Mouse (Mus musculus): ENCODE measurements around the gene Cab39.
A peak's percentile ranks its signal among the peaks of the same experiment; 100 is the strongest.

Gene Cab39

DNA sequence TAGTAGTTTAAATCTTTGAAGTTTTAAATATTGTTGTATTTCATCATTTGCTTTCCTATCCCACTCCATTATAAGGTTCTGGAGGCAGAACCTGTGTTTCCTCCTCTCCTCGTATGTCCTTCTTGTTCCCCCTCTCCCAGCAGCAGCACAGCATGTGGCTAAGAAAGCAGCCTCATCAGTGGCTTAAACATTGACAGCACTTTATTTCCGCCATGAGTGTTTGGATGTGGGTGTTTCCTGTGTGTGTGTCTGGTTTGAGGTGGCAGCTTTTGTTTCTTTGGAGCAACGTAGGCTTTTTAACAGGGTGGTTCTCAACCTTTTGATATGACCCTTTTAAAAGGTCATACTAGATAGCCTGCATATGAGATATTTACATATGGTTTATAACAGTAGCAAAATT is 52.2 kb downstream of the Cab39 start:
- no peak for DNase-seq (ENCODE audit: low spot score)

DNA sequence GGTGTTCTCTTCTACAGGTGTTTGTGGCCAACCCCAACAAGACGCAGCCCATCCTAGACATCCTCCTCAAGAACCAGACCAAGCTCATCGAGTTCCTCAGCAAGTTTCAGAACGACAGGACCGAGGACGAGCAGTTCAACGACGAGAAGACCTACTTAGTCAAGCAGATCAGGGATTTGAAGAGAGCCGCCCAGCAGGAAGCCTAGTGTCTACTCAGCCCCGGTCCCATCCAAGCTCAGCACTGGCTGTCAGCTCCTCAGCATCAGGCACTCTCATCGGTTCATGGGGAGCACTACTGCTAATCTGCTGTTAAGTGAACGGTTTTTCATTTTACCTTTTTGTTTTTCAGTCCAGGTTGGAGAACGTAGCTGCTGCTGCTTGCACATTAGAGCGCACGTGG is 55.8 kb downstream of the Cab39 start:
- DNase-seq (ENCODE audit: low spot score): no peak

DNA sequence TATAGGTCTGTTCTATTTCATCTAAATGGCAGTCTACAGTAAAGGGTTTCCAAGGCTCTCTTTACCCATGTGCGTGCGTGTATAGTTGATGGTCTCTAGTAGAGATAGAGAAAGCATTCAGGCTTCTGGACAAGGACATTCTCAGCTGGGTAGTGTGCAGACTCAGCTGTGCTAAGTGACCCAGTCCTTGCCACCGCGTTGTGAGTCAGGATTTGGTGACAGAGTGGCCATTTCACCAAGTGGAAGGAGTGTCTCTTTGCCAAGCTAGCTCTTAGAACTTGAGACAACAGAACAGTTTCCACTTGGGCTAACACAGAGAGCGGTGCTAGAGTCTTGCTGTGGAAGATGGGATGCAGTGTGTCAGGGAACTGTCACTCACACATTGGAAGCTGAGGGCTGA is 57.6 kb downstream of the Cab39 start:
- no peak for DNase-seq (ENCODE audit: low spot score)

DNA sequence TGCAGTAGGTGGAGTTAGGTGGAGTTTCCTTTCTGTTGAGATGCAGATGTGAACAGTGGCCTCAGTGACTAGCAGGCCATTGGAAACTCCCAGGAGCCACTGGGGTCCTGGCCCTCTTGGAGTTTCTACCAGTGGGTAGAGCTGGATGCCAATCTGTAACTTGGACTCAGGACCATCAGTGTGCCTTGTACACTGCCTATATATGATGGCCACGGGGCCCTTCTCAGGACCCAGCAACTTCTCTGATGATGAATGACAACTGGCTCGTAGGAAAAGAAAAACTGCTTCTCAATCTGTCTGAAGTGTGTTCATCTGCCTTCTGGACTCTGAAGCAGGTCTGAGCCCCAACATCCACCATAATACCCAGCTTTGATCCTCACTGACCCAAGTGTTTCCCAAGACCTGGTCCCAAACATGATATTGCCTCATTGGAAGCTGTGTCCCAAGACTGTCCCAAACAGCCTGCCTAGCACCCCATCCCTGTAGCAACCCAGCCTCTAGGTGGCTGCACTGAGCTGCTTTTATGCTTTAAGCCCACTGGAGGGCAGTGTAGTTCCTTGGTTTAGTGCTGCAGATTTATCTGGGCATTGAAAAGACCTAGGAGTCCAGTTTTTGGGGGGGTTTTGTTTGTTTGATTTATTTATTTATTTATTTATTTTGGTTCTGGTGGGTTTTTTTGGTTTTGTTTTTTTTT is 59.9 kb downstream of the Cab39 start:
- peak; percentile 81 for DNase-seq (ENCODE audit: low spot score)

DNA sequence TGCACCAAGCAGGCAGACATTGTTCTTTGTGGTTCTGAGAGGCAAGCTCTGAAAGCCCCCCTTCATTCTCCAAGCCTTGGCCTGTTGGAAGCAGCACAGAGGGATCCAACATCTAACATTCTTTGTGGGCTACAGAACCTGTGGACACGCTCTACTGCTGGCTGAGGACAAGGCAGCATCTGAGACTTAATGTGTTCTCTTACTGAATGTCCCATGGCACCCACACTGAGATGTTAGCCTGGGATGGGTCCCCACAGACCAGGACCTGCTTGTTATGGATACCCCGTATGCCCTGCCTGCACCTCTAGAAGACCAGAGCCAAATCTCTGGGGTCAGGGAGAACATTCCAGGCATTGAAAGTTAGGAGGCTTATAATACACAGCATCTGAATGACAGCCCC is 60.6 kb downstream of the Cab39 start:
- DNase-seq (ENCODE audit: low spot score): no peak

DNA sequence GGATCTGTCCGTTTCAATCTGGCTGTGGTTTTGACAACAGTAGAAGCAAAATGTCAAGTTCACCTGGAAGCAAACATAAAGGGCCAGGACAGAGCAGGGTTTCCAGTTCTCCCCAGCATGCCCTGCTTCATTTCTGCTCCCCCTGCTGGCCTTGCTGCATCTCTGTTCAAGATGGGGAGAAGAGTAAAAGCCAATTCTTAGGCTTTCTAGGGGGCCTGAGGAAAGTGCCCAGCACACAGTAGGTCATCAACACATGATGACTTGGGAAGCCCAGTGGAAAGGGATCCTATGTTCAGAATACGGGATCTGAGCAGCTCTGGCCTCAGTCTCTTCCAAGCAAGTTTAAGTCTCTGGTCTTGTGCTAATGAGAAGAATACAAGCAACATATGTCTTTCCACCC is 61.2 kb downstream of the Cab39 start:
- DNase-seq (ENCODE audit: low spot score): no peak

DNA sequence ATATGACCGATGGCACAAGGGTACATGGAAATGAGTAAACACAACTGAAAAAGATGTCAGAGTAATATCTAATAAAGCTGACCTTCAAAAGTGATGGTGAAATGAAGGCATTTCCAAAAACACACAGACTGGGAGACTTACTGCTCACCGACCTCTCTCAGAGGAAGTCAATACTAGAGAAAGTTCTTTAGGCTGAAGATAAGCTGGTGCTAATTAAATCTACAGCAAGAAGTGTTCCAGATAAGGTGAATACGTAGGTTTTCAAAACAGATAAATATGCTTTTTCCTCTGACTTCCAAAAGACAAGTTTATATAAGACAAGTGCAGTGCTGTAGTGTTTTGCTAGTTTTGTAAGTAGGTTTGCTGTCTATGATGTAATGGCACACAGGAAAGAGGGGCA is 63.0 kb downstream of the Cab39 start:
- DNase-seq (ENCODE audit: low spot score): no peak

DNA sequence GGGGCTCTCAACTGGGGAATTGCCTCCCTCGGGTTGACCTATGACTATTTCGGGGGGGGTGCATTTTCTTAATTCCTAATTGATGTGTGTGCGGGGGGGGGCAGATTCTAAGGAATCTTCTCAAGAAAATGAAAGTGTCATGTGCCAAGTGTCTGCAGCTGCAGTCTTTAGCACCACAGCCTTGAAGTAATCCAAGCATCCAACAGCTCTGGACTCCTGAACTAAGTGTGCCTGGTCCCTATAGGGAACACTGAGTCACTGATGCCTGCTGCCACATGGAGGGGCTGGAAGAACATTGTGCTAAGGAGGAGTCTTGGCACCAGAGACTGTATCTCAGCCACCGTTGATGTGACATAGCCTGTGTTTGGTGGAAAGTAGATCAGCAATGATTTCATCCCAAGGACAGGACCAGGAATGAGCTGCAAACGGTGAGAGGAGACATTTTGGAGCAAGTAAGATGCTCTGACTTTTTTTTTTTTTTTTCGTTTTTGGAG is 64.1 kb downstream of the Cab39 start:
- DNase-seq (ENCODE audit: low spot score): peak; percentile 32

DNA sequence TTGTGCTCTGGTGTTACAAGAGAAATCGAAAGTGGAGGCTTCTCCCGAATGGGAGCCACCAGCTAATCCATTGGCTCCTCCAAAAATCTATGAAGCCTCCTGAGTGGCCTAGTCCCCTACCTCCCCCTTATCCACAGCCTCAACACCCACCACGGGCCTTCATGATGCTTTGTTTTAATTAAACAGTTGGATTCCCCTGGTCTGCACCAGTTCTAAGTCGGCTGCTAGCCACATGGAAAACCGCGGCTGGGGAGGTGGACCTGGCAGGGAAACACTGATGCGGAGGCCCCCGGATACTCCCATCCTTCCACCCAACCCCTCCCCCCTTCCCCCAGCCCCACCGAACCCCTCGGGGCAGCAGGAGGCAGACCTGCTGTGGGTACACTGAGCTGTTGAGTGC is 71.1 kb downstream of the Cab39 start:
- DNase-seq (ENCODE audit: low spot score): no peak

DNA sequence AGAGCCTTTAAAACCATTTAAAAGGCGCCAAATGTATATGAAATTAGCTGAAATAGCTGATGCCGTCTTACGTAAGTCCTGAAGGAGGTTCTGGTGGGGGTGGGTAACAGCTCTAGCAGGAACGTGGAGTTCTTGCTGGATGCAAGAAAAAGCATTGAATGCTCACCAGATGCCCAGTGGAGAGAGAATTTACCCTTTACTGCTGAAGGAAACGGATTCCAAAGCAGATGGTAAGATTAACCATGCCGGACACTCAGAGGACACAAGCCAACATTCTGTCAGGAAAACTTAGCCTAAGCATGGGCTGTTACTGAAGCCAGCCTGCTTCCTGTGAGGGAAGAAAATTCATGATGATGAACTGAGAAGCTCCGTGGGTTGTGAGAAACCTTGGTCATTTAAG is 76.8 kb downstream of the Cab39 start:
- DNase-seq (ENCODE audit: low spot score): peak; percentile 27

DNA sequence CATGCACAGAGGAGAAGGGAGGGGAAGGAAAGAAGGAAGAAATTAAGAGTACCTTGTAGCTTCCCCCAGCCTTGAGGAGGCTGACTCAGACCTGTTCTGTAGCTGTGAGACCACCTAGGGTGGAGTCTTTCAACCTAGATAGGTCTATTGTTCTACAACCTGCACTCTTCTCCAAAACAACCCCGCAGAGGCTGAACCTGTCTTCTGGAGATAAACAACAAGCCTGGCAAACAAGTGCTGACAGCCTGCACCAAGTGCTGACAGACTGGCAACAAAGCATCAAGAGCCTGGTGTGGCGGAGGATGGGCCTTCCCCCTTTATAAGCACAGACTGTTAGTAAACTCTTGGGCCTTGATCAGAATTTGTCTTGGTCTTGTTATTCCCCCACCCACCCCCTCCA is 77.3 kb downstream of the Cab39 start:
- DNase-seq (ENCODE audit: low spot score): no peak

DNA sequence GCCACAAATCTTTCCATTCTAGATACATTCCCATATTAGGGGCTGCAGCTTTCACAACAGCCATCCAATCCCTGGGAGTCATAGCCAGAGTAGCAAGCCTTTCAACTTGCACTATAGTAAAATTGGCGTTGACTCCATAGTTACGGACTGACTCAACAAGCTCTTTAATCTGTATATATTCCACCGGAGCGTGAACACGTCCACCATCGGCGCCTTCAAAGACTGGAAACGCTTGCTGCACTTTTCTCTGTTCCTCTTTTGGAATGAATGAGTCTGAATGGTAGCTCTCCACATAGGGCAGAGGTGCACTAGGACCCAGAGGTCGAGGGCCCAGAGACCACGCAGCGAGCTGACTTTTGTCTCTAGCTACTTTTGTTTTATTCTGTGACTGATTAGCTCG is 88.8 kb downstream of the Cab39 start:
- DNase-seq (ENCODE audit: low spot score): no peak

DNA sequence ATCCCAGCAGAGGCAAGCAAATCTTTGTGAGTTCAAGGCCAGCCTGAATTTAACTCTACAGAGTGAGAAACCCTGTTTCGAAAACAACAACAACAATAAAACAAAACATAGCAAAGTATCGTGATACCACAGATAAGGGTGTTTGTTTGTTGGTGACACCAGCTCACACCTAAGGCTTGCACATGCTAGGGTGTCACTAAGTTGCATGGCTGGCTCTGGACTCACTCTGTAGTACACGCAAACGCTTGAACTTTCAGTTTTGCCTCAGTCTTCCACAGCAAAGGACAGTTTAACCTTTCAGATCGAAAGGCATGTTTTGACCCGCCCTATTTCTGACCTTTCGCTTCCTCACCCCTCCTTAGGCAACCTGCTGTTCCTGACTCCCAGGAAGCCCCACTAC is 94.0 kb downstream of the Cab39 start:
- no peak for DNase-seq (ENCODE audit: low spot score)

DNA sequence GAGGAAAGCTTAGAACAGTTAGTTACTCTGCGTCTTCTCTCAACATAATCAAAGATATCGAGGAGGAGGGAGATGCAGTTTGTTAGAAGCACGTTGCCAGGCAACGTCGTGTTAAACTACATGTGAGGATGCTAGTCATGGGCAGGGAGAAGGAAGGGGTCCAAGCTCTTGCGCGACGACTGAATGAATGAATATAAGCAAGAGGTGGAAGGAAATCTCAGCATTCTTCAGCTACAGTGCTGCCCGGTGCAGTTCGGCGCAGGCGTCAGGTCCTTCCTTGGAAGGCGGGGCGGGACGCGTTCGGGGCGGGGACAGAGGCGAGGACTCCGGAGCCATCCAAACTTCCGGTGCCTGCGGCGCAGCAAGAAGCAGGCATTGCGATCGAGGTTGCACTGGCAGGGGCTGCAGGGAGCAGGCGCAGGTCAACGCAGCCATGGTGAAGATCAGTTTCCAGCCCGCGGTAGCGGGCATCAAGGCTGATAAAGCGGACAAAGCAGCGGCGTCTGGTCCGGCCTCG is 101.0 kb downstream of the Cab39 start, which contains the start of gene Itm2c:
Gene Itm2c (plus strand): TSS at position 51 of the 517 bp plus-strand sequence.
- DNase-seq (ENCODE audit: low spot score): peak; percentile 86

DNA sequence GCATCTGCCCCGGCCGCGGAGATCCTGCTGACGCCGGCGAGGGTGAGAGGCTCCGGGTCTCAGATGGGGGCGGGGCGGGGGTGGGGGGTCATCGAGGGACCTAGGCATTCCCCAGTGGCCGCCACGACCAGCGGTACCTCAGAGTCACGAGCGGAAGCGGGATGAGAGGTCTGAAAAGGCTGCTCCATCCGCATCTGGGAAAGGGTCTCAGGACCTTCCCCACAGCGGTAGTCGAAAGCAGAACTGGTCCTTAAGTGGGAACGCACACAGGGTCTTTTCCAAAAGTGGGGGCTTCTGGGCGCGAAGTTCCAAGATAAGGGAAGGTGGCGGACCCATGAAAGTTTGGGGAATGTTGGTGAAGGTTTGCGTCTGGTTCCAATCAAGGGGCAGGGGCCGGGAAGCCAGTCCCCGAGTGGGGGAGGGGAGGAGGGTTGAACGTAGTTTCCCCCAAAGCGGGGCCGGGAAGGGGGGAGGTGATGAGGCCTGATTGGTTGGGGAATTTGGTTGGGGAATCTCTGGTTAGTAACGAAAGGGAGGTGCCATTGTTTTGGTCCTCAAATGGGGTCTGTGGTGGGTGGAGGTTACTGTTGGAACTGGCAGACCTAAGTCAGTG is 101.6 kb downstream of the Cab39 start:
- peak; percentile 65 for DNase-seq (ENCODE audit: low spot score)

DNA sequence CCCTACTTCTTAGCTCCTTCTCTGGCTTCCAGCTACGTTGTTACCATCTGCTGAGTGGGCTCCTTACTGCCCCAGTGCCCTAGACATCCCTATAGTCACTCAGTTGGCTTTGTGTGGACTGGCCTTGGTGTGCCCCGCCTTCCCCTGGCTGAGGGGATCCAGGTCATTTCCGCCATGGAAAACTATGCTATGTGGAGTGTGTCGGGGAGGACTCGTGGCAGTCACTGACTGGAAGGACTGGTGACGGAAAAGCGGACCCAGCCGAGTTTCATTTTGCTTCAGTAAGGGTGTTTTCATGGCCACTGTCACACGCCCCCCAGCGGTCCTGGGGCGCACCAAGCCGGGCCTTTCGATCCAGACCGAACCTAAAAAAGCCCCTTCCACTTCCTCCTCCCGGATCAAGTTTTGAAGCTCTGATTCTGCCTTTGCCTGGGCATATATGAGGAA is 102.2 kb downstream of the Cab39 start:
- DNase-seq (ENCODE audit: low spot score): peak; percentile 85

DNA sequence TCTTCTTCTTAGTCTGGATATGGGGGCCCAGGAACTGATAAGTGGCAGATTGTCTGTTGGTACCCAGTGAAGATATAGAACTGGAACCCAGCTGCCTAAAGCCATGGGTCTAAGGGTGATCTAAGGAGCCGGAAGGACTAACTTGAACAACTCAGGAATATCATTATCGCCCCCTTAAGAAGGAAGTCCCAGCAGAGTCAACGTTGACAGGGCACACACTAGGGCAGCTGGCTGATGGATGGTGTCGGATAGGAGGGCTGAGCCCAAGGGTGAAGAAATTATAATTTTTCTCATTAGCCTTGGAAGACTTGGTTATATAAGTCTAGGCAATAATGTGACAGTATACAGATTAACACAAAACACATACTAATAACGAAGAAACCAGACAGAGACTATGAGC is 102.9 kb downstream of the Cab39 start:
- no peak for DNase-seq (ENCODE audit: low spot score)

DNA sequence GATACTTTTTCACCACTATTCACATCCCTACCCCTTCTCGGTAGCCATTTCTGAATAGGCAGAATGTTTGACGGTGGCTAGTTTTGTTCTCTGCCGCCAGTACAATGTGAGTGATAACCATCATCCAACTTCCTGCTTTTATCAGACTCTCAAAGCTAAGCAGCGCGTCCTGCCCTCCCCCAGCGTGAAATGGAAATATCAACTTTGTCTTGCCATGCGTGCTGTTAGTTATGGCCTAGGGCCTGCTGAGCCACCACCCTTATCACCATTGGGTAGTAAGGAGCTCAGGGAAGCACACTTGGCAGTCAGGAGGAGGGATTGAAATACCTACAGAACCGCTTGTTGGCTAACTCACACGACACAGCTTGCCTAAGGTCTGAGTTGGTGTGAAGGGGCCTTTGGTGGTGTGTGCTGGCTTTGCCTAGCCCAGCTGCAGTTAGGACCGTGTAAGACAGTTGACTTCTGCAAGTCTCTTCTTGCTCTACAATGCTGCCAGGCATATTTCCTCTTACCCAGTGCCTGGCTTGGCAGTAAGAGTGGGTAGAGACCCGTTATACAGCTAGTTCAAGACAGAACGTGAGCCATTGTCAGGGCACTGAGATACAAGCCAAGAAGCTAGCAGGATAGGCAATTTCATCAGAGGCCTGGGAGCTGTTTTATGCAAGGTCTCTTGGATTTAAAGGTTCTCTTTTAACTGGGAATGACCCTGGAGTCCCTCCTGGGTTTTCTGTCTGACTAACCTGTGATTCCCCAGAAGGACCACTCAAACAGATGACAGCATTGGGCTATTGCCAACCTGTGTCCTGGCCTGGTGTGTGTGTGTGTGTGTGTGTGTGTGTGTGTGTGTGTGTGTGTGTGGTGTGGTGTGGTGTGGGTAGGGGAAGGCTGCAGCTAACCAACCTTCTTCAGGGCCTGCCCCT is 103.8 kb downstream of the Cab39 start:
- no peak for DNase-seq (ENCODE audit: low spot score)

DNA sequence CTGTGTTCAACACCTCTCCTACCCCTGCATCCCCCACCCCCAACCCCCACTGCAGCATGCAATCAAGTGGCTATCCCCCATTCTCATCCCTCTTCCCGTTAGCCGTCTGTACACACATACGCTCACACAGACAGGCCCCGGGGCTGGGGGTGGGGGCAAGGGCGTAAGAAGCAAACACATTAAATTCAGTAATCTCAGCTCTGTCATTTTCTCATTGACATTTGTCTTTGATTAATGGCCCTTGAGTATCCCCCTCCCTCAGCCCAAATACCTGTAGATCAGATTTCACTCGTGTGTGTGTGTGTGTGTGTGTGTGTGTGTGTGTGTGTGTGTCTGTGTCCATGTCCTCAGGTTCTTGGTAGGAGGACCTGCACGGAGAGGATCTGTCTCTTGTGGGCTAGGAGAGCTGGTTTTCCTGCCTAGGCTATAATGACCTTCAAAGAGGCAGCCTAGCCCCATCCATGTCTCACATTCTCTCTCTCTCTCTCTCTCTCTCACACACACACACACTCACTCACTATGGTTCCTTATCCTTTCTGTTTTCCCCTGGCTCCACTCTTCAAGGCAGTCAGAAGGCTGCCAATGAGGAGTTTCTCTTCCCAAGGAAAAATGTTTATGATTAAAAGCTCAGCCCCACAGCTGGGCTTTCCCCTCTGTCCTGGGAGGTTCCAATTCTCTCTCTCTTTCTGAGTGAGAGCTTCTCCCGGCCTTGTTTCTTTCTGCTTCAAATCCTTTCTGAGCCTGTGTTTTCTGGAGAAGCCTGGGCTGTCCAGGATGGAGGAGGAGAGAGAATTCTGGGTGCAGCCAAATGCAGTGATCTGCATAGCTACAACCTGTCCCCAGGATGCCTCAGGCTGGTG is 104.9 kb downstream of the Cab39 start:
- DNase-seq (ENCODE audit: low spot score): no peak

DNA sequence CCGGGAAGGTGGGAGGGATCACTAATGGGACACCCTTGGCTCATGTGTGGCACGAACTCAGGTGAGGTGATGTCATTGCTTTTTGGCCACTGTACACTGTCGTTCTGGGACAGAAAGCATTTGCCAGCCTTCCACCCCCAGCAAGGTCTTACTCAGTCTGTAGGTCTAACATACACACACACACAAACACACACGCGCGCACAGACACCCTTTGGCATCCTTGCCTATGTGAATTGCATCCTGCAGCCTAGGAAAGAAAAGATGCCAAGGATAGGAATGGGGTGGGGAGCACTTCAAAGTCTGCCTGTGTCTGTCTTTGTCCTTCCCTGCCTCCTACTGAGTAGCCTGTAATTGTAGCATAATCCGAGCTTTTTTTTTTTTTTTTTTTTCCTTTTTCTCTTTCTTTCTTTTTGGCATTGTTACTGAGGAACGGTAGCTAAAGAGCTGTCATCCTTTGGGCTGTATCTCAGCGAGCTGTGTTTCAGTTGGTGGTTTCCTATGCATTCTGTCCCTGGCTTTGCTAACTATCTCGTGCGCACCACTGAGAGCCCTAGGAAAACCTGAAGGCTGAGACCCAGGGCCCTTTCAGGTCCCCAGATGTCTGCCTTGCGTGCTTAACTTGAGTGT is 105.6 kb downstream of the Cab39 start:
- DNase-seq (ENCODE audit: low spot score): peak; percentile 37

DNA sequence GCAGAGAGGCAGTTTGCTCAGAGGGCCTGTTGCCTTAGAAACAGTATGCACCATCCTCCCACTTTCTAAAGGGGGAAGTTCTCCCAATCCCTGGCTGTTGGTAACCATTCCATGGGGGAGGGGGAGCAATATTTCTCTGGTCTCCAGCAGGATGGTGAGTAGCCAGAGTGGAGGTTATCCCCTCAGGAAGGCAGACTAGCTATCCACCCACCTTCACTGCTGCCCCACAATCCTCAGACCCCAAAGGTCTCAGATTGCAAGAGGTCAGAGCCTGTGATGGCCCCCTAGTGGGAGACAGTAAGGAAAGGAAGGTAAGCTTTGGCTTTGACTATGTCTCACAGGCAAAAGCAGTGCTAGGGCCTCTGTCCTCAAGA is 106.1 kb downstream of the Cab39 start:
- DNase-seq (ENCODE audit: low spot score): peak; percentile 44
